Mouse (Mus musculus) midbrain, embryonic 10.5 days (tissue): ENCODE results near the gene Synj2. TPM values are rescaled to one million over a fixed set of nuclear protein-coding genes. Genes with fewer than 3 reads are reported as not detected.

ENCODE experiments used
- DNase-seq: peaks from one replicate; pipeline ENCODE4 v3.0.0-alpha.2; 2017; ENCODE audit warnings: low spot score
- H3K27ac ChIP-seq: fragments of 300-500 bp; sonication (generic); replicated peaks from 2 replicates; pipeline ENCODE4 v1.5.1; 2016; ENCODE audit warnings: mild to moderate bottlenecking
- H3K27me3 ChIP-seq: fragments of 300-500 bp; sonication (generic); 2 replicates; pipeline ENCODE4 v1.6.1; 2016; ENCODE audit warnings: low read depth, mild to moderate bottlenecking; ENCODE audit not compliant: poor library complexity, severe bottlenecking
- H3K36me3 ChIP-seq: fragments of 300-500 bp; sonication (generic); 2 replicates; pipeline ENCODE4 v1.6.1; 2016; ENCODE audit warnings: mild to moderate bottlenecking, moderate library complexity
- H3K4me1 ChIP-seq: fragments of 300-500 bp; sonication (generic); 2 replicates; pipeline ENCODE4 v1.6.1; 2016
- H3K4me3 ChIP-seq: fragments of 300-500 bp; sonication (generic); 2 replicates; pipeline ENCODE4 v1.5.1; 2016; ENCODE audit warnings: mild to moderate bottlenecking, moderate library complexity
- H3K9me3 ChIP-seq: fragments of 300-500 bp; sonication (generic); replicated peaks from 2 replicates; pipeline ENCODE4 v1.6.1; 2016; ENCODE audit warnings: mild to moderate bottlenecking
- WGBS: fragments of 180-500 bp; shearing (Covaris S2); methylation state at CpG from one replicate; pipeline ENCODE4 v1.1.7; 2016; 5-methylcytosine and 5-hydroxymethylcytosine counted together
- polyA plus RNA-seq: library from polyadenylated mRNA; unstranded; fragments of >200 nt; fragmentation: Nextera tagmentation; extraction: Ambion mirVana; gene quantifications from 2 replicates; pipeline ENCODE4 v1.2.1, GENCODE M21; 2016

Synj2 gene
- polyA plus RNA-seq, 1 experiment from 2014 or later: 0.88 TPM

DNA sequence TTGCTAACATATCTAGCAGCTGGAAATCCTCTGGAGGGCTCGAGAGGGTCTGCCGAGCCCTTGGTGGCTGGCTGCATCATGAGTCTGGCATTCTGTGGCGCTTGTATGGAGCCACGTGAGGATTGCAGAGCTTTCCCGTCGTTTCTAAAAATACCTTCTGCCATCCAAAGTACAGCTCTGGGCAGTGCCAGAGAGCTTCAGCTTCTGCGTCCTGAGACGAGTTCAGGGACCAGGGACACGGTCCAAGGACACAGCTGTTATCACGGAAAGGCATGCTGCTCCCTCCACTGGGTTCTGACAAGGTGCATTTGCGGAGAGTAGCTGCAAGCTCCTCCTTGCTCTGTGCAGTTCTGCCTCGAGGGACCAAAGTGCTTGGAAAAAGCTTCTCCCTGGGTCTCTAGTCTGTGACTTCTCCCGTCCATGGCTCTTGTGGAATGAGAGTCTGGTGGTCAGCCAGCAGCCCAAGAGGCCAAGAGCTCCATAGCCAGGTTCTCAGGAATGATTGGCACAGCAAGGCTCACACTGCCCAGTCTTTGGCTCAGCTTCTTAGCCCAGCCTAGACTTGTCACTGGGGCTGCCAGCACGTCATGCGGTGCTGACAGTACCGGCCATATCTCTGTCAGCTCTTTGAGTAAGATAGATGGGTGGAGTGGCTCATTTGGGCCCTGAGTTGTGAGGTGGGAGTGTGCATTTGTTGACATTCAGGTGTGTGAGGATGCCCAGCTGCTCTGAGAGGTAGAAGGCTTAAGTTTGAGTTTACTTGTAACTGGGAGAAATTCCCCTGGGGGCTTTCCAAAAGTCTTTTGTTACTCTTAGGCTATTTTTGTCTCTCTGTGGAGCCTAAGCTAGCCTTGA is 56.5 kb downstream of the Synj2 start:
- DNase-seq: no peak
- Histone ChIP-seq H3K36me3 (no peaks in the 10 kb centered on the region), H3K4me1 (0 out of 2 replicates have a peak, but pooled peaks cover 4% of the 10 kb centered on the region), H3K27ac (no peak overlapping the region), H3K4me3 (no peak overlapping the region), H3K9me3 (no peaks in the 10 kb centered on the region), H3K27me3 (no peaks in the 10 kb centered on the region; the same call in 1 of the 2 replicates)
- 84% methylated on average over 16 of the region's 16 CpGs for WGBS

DNA sequence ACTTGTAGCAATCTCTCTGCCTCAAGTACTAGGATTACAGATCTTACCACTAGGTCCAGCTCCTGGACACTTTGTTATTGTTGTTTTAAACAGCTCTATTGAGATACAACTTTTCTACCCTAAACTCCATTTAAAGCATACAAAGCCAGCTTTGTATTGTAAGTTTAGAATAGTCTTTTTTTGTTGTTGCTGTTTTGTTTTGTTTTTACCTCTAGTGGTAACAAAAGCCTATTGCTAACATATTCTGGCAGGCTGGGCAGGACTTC is 57.1 kb downstream of the Synj2 start:
- Histone ChIP-seq H3K9me3 (no peaks in the 10 kb centered on the region), H3K27me3 (no peaks in the 10 kb centered on the region; the same call in 1 of the 2 replicates), H3K4me1 (no peaks in the 10 kb centered on the region), H3K36me3 (no peaks in the 10 kb centered on the region), H3K4me3 (no peak overlapping the region), H3K27ac (no peak overlapping the region)
- DNase-seq: no peak

DNA sequence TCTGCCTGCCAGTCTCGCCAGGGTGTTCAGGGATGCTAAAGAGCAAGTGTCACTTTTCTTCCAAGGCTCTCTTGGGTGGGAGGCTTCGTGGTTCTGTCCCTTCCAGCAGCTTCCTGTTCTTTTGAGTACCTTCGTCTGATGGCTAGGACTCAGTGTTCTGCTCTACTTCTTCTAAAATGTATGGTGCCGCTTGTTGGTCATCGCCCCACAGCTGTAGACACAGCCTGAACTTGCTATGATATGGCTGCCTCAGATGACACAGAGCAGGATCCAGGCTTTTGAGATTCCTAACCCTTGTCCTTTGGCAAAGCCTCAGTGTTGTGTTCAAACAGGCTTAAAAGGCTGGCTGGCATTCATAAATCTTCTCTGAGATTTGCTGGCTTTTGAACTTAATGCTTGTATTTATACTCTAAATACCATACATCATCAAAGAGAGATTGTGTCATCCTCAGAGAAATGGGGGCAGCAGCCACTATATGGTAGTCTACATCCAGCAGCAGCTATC is 58.0 kb downstream of the Synj2 start:
- WGBS: 86% methylated on average over 5 of the region's 5 CpGs

GRCm38 (mm10) chr17:6000864-6001319 is 59.8 kb downstream of the Synj2 start:
- 88% methylated on average over 8 of the region's 8 CpGs for WGBS
- Histone ChIP-seq H3K4me1 (peaks cover 9% of the 10 kb centered on the region), H3K27me3 (no peaks in the 10 kb centered on the region; the same call in 1 of the 2 replicates), H3K9me3 (no peaks in the 10 kb centered on the region), H3K4me3 (no peak overlapping the region), H3K36me3 (no peaks in the 10 kb centered on the region), H3K27ac (no peak overlapping the region)
- no peak for DNase-seq

More for the DNA sequence above, 58.0 kb downstream of the Synj2 start:
- no peaks in the 10 kb centered on the region; the same call in 1 of the 2 replicates for H3K27me3 ChIP-seq
- no peaks in the 10 kb centered on the region for H3K36me3 ChIP-seq
- DNase-seq: no peak
- H3K27ac ChIP-seq: no peak overlapping the region
- H3K4me3 ChIP-seq: no peak overlapping the region
- H3K9me3 ChIP-seq: no peaks in the 10 kb centered on the region
- H3K4me1 ChIP-seq: no peaks in the 10 kb centered on the region

- Histone ChIP-seq H3K9me3 (no peaks in the 10 kb centered on the region), H3K27me3 (no peaks in the 10 kb centered on the region; the same call in 1 of the 2 replicates), H3K36me3 (no peaks in the 10 kb centered on the region), H3K27ac (no peak overlapping the region), H3K4me3 (no peak overlapping the region), H3K4me1 (peaks cover 14% of the 10 kb centered on the region)
- DNase-seq: no peak
- WGBS: 89% methylated on average over 6 of the region's 6 CpGs
Observed at GRCm38 (mm10) chr17:6001389-6001788, 60.3 kb downstream of the Synj2 start.

- no peaks in the 10 kb centered on the region for H3K36me3 ChIP-seq
- no peak overlapping the region for H3K27ac ChIP-seq
- WGBS: 93% methylated on average over 7 of the region's 7 CpGs
- H3K27me3 ChIP-seq: no peaks in the 10 kb centered on the region; the same call in 1 of the 2 replicates
- H3K4me3 ChIP-seq: no peak overlapping the region
- peaks cover 16% of the 10 kb centered on the region for H3K4me1 ChIP-seq
- no peak for DNase-seq
- H3K9me3 ChIP-seq: no peaks in the 10 kb centered on the region
Observed at GRCm38 (mm10) chr17:6001836-6002235, 60.8 kb downstream of the Synj2 start.

- Histone ChIP-seq H3K27ac (no peak overlapping the region), H3K4me1 (peaks cover 21% of the 10 kb centered on the region), H3K9me3 (no peaks in the 10 kb centered on the region), H3K4me3 (no peak overlapping the region), H3K27me3 (no peaks in the 10 kb centered on the region; the same call in 1 of the 2 replicates), H3K36me3 (no peaks in the 10 kb centered on the region)
- 90% methylated on average over 6 of the region's 6 CpGs for WGBS
- DNase-seq: no peak
Observed at GRCm38 (mm10) chr17:6002563-6002962, 61.5 kb downstream of the Synj2 start.

- no peaks in the 10 kb centered on the region for H3K9me3 ChIP-seq
- no peak overlapping the region for H3K27ac ChIP-seq
- no peak overlapping the region for H3K4me3 ChIP-seq
- no peak for DNase-seq
- peaks cover 23% of the 10 kb centered on the region for H3K4me1 ChIP-seq
- no peaks in the 10 kb centered on the region for H3K27me3 ChIP-seq
- WGBS: 90% methylated on average over 6 of the region's 6 CpGs
- H3K36me3 ChIP-seq: no peaks in the 10 kb centered on the region
Observed at GRCm38 (mm10) chr17:6003661-6004060, 62.6 kb downstream of the Synj2 start.

DNA sequence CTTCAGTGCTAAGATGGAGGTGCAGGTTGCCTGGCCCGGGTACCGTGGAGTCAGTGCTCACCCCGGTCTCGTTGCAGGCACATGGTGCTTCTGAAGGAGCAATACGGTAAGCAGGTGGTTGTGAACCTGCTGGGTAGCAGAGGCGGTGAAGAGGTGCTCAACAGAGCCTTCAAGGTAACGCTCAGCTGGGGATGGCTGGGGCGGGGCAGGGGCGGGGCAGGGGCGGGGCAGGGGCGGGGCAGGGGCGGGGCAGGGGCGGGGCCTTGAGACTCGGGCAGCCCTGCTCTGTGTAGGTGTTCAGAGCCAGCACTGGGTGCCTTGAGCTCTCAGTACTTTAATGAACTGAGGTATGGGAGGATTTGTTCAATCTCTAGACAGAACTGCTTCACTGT is 64.2 kb downstream of the Synj2 start:
- 11% methylated on average over 9 of the region's 14 CpGs for WGBS
- Histone ChIP-seq H3K9me3 (no peaks in the 10 kb centered on the region), H3K4me3 (peak overlapping the region; percentile 31), H3K27me3 (no peaks in the 10 kb centered on the region), H3K27ac (no peak overlapping the region), H3K4me1 (peaks cover 23% of the 10 kb centered on the region), H3K36me3 (no peaks in the 10 kb centered on the region)
- DNase-seq: no peak

- 36% methylated on average over 14 of the region's 14 CpGs for WGBS
- Histone ChIP-seq H3K36me3 (no peaks in the 10 kb centered on the region), H3K4me1 (peaks cover 23% of the 10 kb centered on the region), H3K4me3 (peak overlapping the region; percentile 31), H3K9me3 (no peaks in the 10 kb centered on the region), H3K27me3 (no peaks in the 10 kb centered on the region), H3K27ac (no peak overlapping the region)
- DNase-seq: no peak
Observed at GRCm38 (mm10) chr17:6005638-6006471, 64.8 kb downstream of the Synj2 start.

GRCm38 (mm10) chr17:6007101-6007780 is 66.2 kb downstream of the Synj2 start:
- 89% methylated on average over 5 of the region's 5 CpGs for WGBS
- no peak for DNase-seq
- Histone ChIP-seq H3K27ac (no peak overlapping the region), H3K4me1 (peaks cover 23% of the 10 kb centered on the region), H3K27me3 (no peaks in the 10 kb centered on the region), H3K9me3 (no peaks in the 10 kb centered on the region), H3K4me3 (no peak overlapping the region), H3K36me3 (no peaks in the 10 kb centered on the region)

- Histone ChIP-seq H3K9me3 (no peaks in the 10 kb centered on the region), H3K27ac (no peak overlapping the region), H3K4me1 (peaks cover 23% of the 10 kb centered on the region), H3K27me3 (no peaks in the 10 kb centered on the region), H3K4me3 (no peak overlapping the region), H3K36me3 (no peaks in the 10 kb centered on the region)
- WGBS: 93% methylated on average over 9 of the region's 9 CpGs
- DNase-seq: no peak
Observed at GRCm38 (mm10) chr17:6007902-6008301, 66.8 kb downstream of the Synj2 start.
